Mouse (Mus musculus) right cerebral cortex, adult 18-20 months (tissue): Measurements from ENCODE around the gene Ecm2.

Source experiments
- DNase-seq: peaks from one replicate; pipeline ENCODE4 v3.0.0; 2022; ENCODE audit warnings: mixed read lengths

Gene Ecm2

GRCm38 (mm10) chr13:49504510-49504909 lies at the start of gene Ecm2:
Gene Ecm2, plus strand, starts transcription at chr13:49504810.
- no peak for DNase-seq

GRCm38 (mm10) chr13:49460276-49460675 lies 44.3 kb upstream of the Ecm2 start:
- DNase-seq, result no peak

- DNase-seq, result no peak
These were observed 43.8 kb upstream of the Ecm2 start for GRCm38 (mm10) chr13:49460692-49461414.

- DNase-seq, result no peak
These were observed 43.0 kb upstream of the Ecm2 start for GRCm38 (mm10) chr13:49461458-49462132.

GRCm38 (mm10) chr13:49462921-49463320 lies 41.7 kb upstream of the Ecm2 start:
- no peak for DNase-seq

- no peak for DNase-seq
These were observed 38.7 kb upstream of the Ecm2 start for GRCm38 (mm10) chr13:49465875-49466274.

- no peak for DNase-seq
These were observed 38.1 kb upstream of the Ecm2 start for GRCm38 (mm10) chr13:49466393-49467075.

GRCm38 (mm10) chr13:49467585-49467984 lies 37.0 kb upstream of the Ecm2 start:
- no peak for DNase-seq

GRCm38 (mm10) chr13:49469002-49469401 lies 35.6 kb upstream of the Ecm2 start:
- DNase-seq, result no peak

GRCm38 (mm10) chr13:49470319-49470718 lies 34.3 kb upstream of the Ecm2 start:
- no peak for DNase-seq

GRCm38 (mm10) chr13:49470806-49471205 lies 33.8 kb upstream of the Ecm2 start:
- no peak for DNase-seq

GRCm38 (mm10) chr13:49471981-49472675 lies 32.5 kb upstream of the Ecm2 start:
- DNase-seq, result no peak

- no peak for DNase-seq
These were observed 32.0 kb upstream of the Ecm2 start for GRCm38 (mm10) chr13:49472676-49473005.

- no peak for DNase-seq
These were observed 26.7 kb upstream of the Ecm2 start for GRCm38 (mm10) chr13:49477887-49478286.

GRCm38 (mm10) chr13:49478851-49479374 lies 25.7 kb upstream of the Ecm2 start:
- no peak for DNase-seq

- DNase-seq, result no peak
These were observed 25.2 kb upstream of the Ecm2 start for GRCm38 (mm10) chr13:49479399-49479798.

GRCm38 (mm10) chr13:49480057-49480456 lies 24.6 kb upstream of the Ecm2 start:
- peak; percentile 38 for DNase-seq

- no peak for DNase-seq
These were observed 24.1 kb upstream of the Ecm2 start for GRCm38 (mm10) chr13:49480551-49480950.

- DNase-seq, result no peak
These were observed 19.2 kb upstream of the Ecm2 start for GRCm38 (mm10) chr13:49485388-49485787.

GRCm38 (mm10) chr13:49492376-49493368 lies 11.9 kb upstream of the Ecm2 start, which contains the start of gene Tes3-ps:
Gene Tes3-ps, plus strand, starts transcription at chr13:49493318.
- DNase-seq, result no peak

GRCm38 (mm10) chr13:49505776-49506175 lies 1.2 kb downstream of the Ecm2 start:
- DNase-seq, result no peak

- no peak for DNase-seq
These were observed 2.6 kb downstream of the Ecm2 start for GRCm38 (mm10) chr13:49507176-49507575.
